Comparison of ENCODE assay signal across 10 mouse cellular contexts in the genomic region with DNA sequence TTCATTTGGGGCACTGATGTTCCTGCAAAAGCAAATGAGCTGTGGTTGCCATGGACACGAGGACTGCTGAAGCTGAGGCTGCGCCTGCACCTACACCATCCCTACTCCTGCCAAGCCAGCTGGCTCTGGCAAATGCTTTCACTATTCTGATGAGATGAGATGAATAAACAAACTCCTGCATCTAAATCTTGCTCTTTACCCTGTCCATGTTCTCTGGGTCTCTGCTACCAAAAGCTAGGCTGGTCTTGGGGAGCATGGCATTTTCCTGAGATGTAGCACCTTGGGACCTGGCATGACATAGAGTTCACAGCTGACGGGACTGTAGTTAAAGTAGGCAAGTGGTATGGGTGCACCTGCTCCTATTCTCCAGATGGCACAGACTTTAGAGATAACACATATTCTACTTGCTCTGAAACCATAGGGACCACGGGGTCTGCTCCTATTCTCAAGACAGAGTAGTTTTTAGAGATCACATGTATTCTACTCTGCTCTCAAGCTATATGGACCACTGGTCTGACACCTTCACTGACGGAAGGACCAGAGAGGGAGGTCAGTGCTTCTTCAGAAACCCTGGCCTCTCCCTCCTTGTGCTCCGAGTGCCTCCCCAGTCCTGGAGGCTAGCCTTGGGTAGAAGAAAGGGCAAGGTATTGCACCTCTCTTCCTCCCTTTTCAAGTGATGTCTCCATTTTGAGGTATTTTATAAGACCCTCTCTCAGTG. TPM values are rescaled to one million over a fixed set of nuclear protein-coding genes. Genes with fewer than 3 reads are reported as not detected.
A peak's percentile ranks its signal among the peaks of the same experiment; 100 is the strongest.
DNase-seq lines count a peak whose midpoint lies in the region; ATAC-seq lines count a peak whose summit lies in the region.
"Had no signal": no experiment of that assay in that cellular context is flagged by ENCODE, and none has a peak within 500 bp of the region (broad histone marks: within the 10 kb centered on the region; RNA-seq: fewer than 3 reads in every experiment).

No protein-coding gene starts in this region.

- H3K4me3 ChIP-seq in hindbrain, embryonic 15.5 days: no peak overlapping the region
- no peak overlapping the region for H3K4me3 ChIP-seq in embryonic facial prominence, embryonic 10.5 days

- no peaks in the 10 kb centered on the region for H3K9me3 ChIP-seq in hindbrain, embryonic 15.5 days
- no peaks in the 10 kb centered on the region for H3K9me3 ChIP-seq in embryonic facial prominence, embryonic 10.5 days

- H3K4me1 ChIP-seq in hindbrain, embryonic 15.5 days (replicated peaks): peaks cover 15% of the 10 kb centered on the region
- no peaks in the 10 kb centered on the region for H3K4me1 ChIP-seq in embryonic facial prominence, embryonic 10.5 days

- H3K27ac ChIP-seq in hindbrain, embryonic 15.5 days (replicated peaks): peak overlapping the region; percentile 69
- no peak overlapping the region for H3K27ac ChIP-seq in embryonic facial prominence, embryonic 10.5 days (replicated peaks)

- peaks cover 22% of the 10 kb centered on the region for H3K36me3 ChIP-seq in hindbrain, embryonic 15.5 days
- H3K36me3 ChIP-seq in embryonic facial prominence, embryonic 10.5 days (replicated peaks): no peaks in the 10 kb centered on the region

- no peaks in the 10 kb centered on the region for H3K27me3 ChIP-seq in hindbrain, embryonic 15.5 days
- H3K27me3 ChIP-seq in embryonic facial prominence, embryonic 10.5 days (replicated peaks; ENCODE audit: low read depth, poor library complexity, severe bottlenecking): no peaks in the 10 kb centered on the region

- intact Hi-C loops in left cerebral cortex, postnatal 36 days (cut with DNase I): loop anchor here (2.0 to 5.0 kb wide), 2 partner anchors 22 to 72 kb away; no protein-coding TSS in a partner anchor

- peak; percentile 94 for ATAC-seq in hindbrain, embryonic 15.5 days (ENCODE audit: low FRiP score, low read depth)

- H3K9ac ChIP-seq in hindbrain, embryonic 15.5 days: no peak overlapping the region

- peak; percentile 20 for DNase-seq in retina, adult 2 months (ENCODE audit: low read depth, low spot score)
- no peak for DNase-seq in retina, embryonic 14.5 days (ENCODE audit: low spot score)
- peak; percentile 86 to 87 for DNase-seq in left cerebral cortex, postnatal 36 days (ENCODE audit: low spot score in 2 of 2)
- peak; percentile 97 for DNase-seq in telencephalon, adult 2 months (ENCODE audit: low read depth, low spot score)
- no peak for DNase-seq in embryonic facial prominence, embryonic 10.5 days (ENCODE audit: low spot score)
- no peak for DNase-seq in lung, postnatal 25 days (ENCODE audit: low spot score)
- no peak for DNase-seq in thymus, postnatal 0 days (ENCODE audit: low spot score)
- DNase-seq: heart, adult 18-20 months; thymus, postnatal 4 days had no signal

- H3K4me2 ChIP-seq in hindbrain, embryonic 15.5 days: no peak overlapping the region

- WGBS in hindbrain, embryonic 15.5 days: 59% methylated on average over 6 of the region's 6 CpGs
- WGBS in embryonic facial prominence, embryonic 10.5 days: 77% methylated on average over 6 of the region's 6 CpGs

RNA-seq across cellular contexts. Expression of a gene that starts 36.4 kb away (rescaled TPM):
- 0.60 and 0.77 TPM in 2 replicates for polyA plus RNA-seq in hindbrain, embryonic 15.5 days (2015; fragmentation: Nextera tagmentation; extraction: Ambion mirVana)
- total RNA-seq in left cerebral cortex, postnatal 36 days (2021): 1 to 10 TPM; 2.2 to 3.7 TPM
- polyA plus RNA-seq in embryonic facial prominence, embryonic 10.5 days (2016; fragmentation: Nextera tagmentation; extraction: Ambion mirVana): 0.15 TPM in 2 replicates
- polyA plus RNA-seq in thymus, postnatal 0 days (2015; fragmentation: Nextera tagmentation; extraction: Ambion mirVana): 0.08 TPM in 2 replicates

Comparison
In these comparisons a context has a peak if more than half of its experiments do, and no peak if none do; other contexts are left out.
1. DNase-seq: peak in retina, adult 2 months (single experiment), left cerebral cortex, postnatal 36 days (2 of 2) and telencephalon, adult 2 months (single experiment); none in retina, embryonic 14.5 days (single experiment), embryonic facial prominence, embryonic 10.5 days (single experiment), lung, postnatal 25 days (single experiment) and thymus, postnatal 0 days (single experiment).